Mouse (Mus musculus) cortical plate, adult 2 months (tissue): Measurements from ENCODE around the gene Itga3. TPM values are rescaled to one million over a fixed set of nuclear protein-coding genes. Genes with fewer than 3 reads are reported as not detected.
A peak's percentile ranks its signal among the peaks of the same experiment; 100 is the strongest.

Experiments
- H3K27ac ChIP-seq: fragments of 200-500 bp; 2 replicates; pipeline ENCODE4 v1.5.1; 2012; ENCODE audit warnings: low read length, control low read depth, inconsistent platforms; ENCODE audit not compliant: insufficient read depth
- H3K4me1 ChIP-seq: fragments of 200-500 bp; 2 replicates; pipeline ENCODE4 v1.6.1; 2011; ENCODE audit warnings: low read length; ENCODE audit not compliant: control insufficient read depth, insufficient read depth
- H3K4me3 ChIP-seq: fragments of 200-500 bp; 2 replicates; pipeline ENCODE4 v1.5.1; 2011; ENCODE audit warnings: mild to moderate bottlenecking, low read length, control low read depth; ENCODE audit not compliant: insufficient read depth
- CTCF ChIP-seq: fragments of 200-500 bp; IDR thresholded peaks from 2 replicates; pipeline ENCODE4 v1.5.1; 2011; ENCODE audit warnings: mild to moderate bottlenecking, control low read depth, low read length; ENCODE audit not compliant: insufficient read depth; ENCODE audit errors: extremely low read depth
- POLR2A ChIP-seq: fragments of 200-500 bp; IDR thresholded peaks from 2 replicates; pipeline ENCODE4 v1.6.1; 2011; ENCODE audit warnings: mild to moderate bottlenecking, low read length, control low read depth; ENCODE audit not compliant: insufficient read depth; ENCODE audit errors: extremely low read depth
- polyA plus RNA-seq: library from polyadenylated mRNA; depleted of rRNA; stranded (reverse); fragments of >200 nt; gene quantifications from 2 replicates; pipeline ENCODE4 v1.2.3, GENCODE M21; 2012

The Itga3 gene
- polyA plus RNA-seq, 1 experiment = 15.3 TPM

GRCm38 (mm10) chr11:95033617-95034016, 43.0 kb downstream of the Itga3 start:
- Histone ChIP-seq H3K4me3 (no peak overlapping the region), H3K27ac (no peak overlapping the region), H3K4me1 (peaks cover 4% of the 10 kb centered on the region)
- TF ChIP-seq POLR2A = no peak

- TF ChIP-seq POLR2A = no peak
- TF ChIP-seq CTCF = no peak
- no peak overlapping the region for H3K4me3 ChIP-seq
- H3K4me1 ChIP-seq = peaks cover 4% of the 10 kb centered on the region
- H3K27ac ChIP-seq = no peak overlapping the region
Observed at GRCm38 (mm10) chr11:95032945-95033344, 43.7 kb downstream of the Itga3 start.

DNA sequence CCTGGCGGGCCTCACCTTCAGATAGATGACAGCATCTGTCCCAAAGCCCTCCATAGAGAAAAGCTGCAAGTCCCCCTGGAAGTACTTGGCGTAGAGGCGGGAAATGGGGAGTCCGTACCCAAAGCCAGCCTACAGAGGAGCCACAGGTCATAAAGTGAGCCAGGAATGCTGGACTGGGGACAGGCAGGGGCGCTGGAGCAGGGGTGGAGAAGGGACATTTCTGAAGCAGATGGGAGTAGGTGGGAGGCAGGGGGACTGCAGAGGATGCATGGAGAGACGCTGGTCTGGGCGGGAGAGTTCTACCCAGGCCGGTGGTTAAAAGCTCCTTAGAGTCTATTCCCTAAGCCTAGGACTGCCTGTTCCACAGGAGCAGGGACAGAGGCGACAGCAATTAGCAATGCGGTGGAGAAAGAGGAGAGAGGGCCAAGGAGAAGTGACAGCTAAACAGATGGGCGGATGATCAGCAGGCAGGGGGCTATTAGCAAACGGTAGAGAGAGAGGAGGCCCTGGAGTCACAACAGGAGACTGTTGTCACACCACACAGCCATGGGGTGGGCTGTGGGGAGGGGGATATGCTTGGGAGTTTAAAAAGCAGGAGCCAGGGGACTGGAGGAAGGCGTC, 48.6 kb downstream of the Itga3 start:
- H3K27ac ChIP-seq = no peak overlapping the region
- no peaks in the 10 kb centered on the region; the same call in 1 of the 2 replicates for H3K4me1 ChIP-seq
- no peak overlapping the region for H3K4me3 ChIP-seq
- no peak for TF ChIP-seq CTCF
- TF ChIP-seq POLR2A = no peak

GRCm38 (mm10) chr11:95026849-95027248, 49.8 kb downstream of the Itga3 start:
- no peak overlapping the region for H3K4me3 ChIP-seq
- no peak for TF ChIP-seq CTCF
- TF ChIP-seq POLR2A = no peak
- no peak overlapping the region for H3K27ac ChIP-seq
- no peaks in the 10 kb centered on the region; the same call in 1 of the 2 replicates for H3K4me1 ChIP-seq

GRCm38 (mm10) chr11:95026090-95026542, 50.5 kb downstream of the Itga3 start:
- Histone ChIP-seq H3K4me1 (no peaks in the 10 kb centered on the region; the same call in 1 of the 2 replicates), H3K4me3 (no peak overlapping the region), H3K27ac (no peak overlapping the region)
- no peak for TF ChIP-seq CTCF
- TF ChIP-seq POLR2A = no peak

GRCm38 (mm10) chr11:95025227-95026012, 51.2 kb downstream of the Itga3 start:
- no peak for TF ChIP-seq CTCF
- no peak for TF ChIP-seq POLR2A
- Histone ChIP-seq H3K27ac (no peak overlapping the region), H3K4me3 (no peak overlapping the region), H3K4me1 (no peaks in the 10 kb centered on the region; the same call in 1 of the 2 replicates)

DNA sequence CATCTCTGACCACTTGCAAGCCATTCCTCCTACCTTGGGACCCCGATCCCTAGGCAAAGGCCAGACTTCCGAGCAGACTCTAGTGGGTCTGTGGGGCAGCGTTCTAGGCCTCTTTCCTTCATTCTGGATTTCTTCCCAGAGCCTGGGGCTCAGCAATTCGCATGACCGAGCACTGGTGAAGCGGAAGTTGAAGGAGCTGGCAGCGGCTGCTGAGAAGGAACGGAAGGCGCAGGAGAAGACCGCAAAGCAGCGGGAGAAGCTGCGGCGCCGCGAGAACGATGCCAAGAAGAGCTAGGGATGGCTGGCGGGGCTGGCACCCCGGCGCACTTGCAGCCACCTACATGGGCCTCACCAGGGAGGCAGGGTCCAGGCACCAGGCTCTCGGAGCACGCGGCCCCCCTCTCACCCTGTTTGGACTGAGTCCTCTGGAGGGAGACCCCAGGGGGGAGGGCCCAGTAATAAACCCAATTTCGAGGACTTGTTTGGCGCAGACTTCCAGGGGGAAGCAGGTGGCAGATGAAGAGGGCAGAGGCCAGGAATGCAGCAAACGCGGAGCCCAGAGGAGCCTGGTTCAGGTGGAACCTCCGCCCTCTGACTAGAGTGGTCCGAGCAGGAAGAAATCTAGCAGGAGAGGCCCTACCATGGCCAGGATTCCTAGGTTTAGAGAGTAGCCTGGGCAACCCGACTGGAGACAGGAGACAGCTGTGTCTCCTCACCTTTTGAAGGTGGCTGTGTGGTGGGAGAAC, 52.0 kb downstream of the Itga3 start:
- Histone ChIP-seq H3K4me3 (no peak overlapping the region), H3K4me1 (no peaks in the 10 kb centered on the region; the same call in 1 of the 2 replicates), H3K27ac (no peak overlapping the region)
- TF ChIP-seq CTCF = no peak

GRCm38 (mm10) chr11:95023481-95023880, 53.1 kb downstream of the Itga3 start:
- TF ChIP-seq POLR2A (no peak), CTCF (no peak)
- Histone ChIP-seq H3K4me1 (no peaks in the 10 kb centered on the region; the same call in 1 of the 2 replicates), H3K27ac (no peak overlapping the region), H3K4me3 (no peak overlapping the region)

- H3K27ac ChIP-seq = no peak overlapping the region
- H3K4me3 ChIP-seq = no peak overlapping the region
- H3K4me1 ChIP-seq = no peaks in the 10 kb centered on the region; the same call in 1 of the 2 replicates
- TF ChIP-seq CTCF = peak; percentile 28; the same call in 1 of the 2 replicates
- TF ChIP-seq POLR2A = no peak
Observed at GRCm38 (mm10) chr11:95022237-95022992, 54.2 kb downstream of the Itga3 start.
